Mouse (Mus musculus) kidney, embryonic 15.5 days (tissue): ENCODE measurements around the gene AC129217.1. TPM values are rescaled to one million over a fixed set of nuclear protein-coding genes. Genes with fewer than 3 reads are reported as not detected.

Source experiments
- ATAC-seq: fragments of 200-750 bp; cut with Nextera tagmentation; replicated peaks from 2 replicates; pipeline ENCODE4 v1.8.0; 2017; ENCODE audit warnings: moderate TSS enrichment; ENCODE audit not compliant: low FRiP score
- H3K27ac ChIP-seq: fragments of 300-500 bp; sonication (generic); 2 replicates; pipeline ENCODE4 v1.5.1; 2015; ENCODE audit warnings: mild to moderate bottlenecking, inconsistent platforms
- H3K27me3 ChIP-seq: fragments of 300-500 bp; sonication (generic); 2 replicates; pipeline ENCODE4 v1.6.1; 2015; ENCODE audit warnings: inconsistent platforms
- H3K36me3 ChIP-seq: fragments of 300-500 bp; sonication (generic); 2 replicates; pipeline ENCODE4 v1.6.1; 2015; ENCODE audit warnings: inconsistent platforms
- H3K4me1 ChIP-seq: fragments of 300-500 bp; sonication (generic); 2 replicates; pipeline ENCODE4 v1.6.1; 2015; ENCODE audit warnings: inconsistent platforms
- H3K4me2 ChIP-seq: fragments of 300-500 bp; sonication (generic); 2 replicates; pipeline ENCODE4 v1.6.1; 2015; ENCODE audit warnings: moderate library complexity, mild to moderate bottlenecking, inconsistent platforms
- H3K4me3 ChIP-seq: fragments of 300-500 bp; sonication (generic); replicated peaks from 2 replicates; pipeline ENCODE4 v1.5.1; 2015; ENCODE audit warnings: mild to moderate bottlenecking, inconsistent platforms
- H3K9ac ChIP-seq: fragments of 300-500 bp; sonication (generic); 2 replicates; pipeline ENCODE4 v1.6.1; 2015; ENCODE audit warnings: mild to moderate bottlenecking, inconsistent platforms
- H3K9me3 ChIP-seq: fragments of 300-500 bp; sonication (generic); replicated peaks from 2 replicates; pipeline ENCODE4 v1.6.1; 2016; ENCODE audit warnings: inconsistent platforms
- WGBS: fragments of 180-500 bp; shearing (Covaris S2); methylation state at CpG from one replicate; pipeline ENCODE4 v1.1.7; 2015; ENCODE audit warnings: mixed read lengths; 5-methylcytosine and 5-hydroxymethylcytosine counted together
- polyA plus RNA-seq: library from polyadenylated mRNA; unstranded; fragments of >200 nt; fragmentation: Nextera tagmentation; extraction: Ambion mirVana; gene quantifications from 2 replicates; pipeline ENCODE4 v1.2.1, GENCODE M21; 2015

The AC129217.1 gene
- polyA plus RNA-seq = not detected in 2 replicates

- no peak for ATAC-seq
- no peaks in the 10 kb centered on the region for H3K9me3 ChIP-seq
- H3K27me3 ChIP-seq = no peaks in the 10 kb centered on the region
- WGBS = 92% methylated on average over 8 of the region's 8 CpGs
- H3K27ac ChIP-seq = no peak within 1 kb of the TSS
- peaks cover 99% of the 10 kb centered on the region for H3K36me3 ChIP-seq
- H3K4me1 ChIP-seq = no peaks in the 10 kb centered on the region
- no peak within 1 kb of the TSS for H3K4me2 ChIP-seq
- H3K9ac ChIP-seq = no peak within 1 kb of the TSS
- H3K4me3 ChIP-seq = no peak within 1 kb of the TSS
These were observed at the start of gene AC129217.1 for GRCm38 (mm10) chr19:8829660-8830059. TSS of gene AC129217.1 (plus strand) at chr19:8829773.

- H3K27ac ChIP-seq = peak within 1 kb of the TSS; percentile 95
- under 1% methylated on average over 32 of the region's 32 CpGs for WGBS
- peak within 1 kb of the TSS; percentile 73 for H3K4me2 ChIP-seq
These were observed 43.4 kb upstream of the AC129217.1 start, which contains the start of gene Taf6l for GRCm38 (mm10) chr19:8786008-8786781. TSS of gene Taf6l (minus strand) at chr19:8786417.

GRCm38 (mm10) chr19:8788521-8788920 lies 41.1 kb upstream of the AC129217.1 start:
- Histone ChIP-seq H3K4me2 (no peak overlapping the region), H3K4me1 (peaks cover 13% of the 10 kb centered on the region), H3K27me3 (no peaks in the 10 kb centered on the region), H3K27ac (no peak overlapping the region), H3K4me3 (no peak overlapping the region), H3K9me3 (no peaks in the 10 kb centered on the region), H3K36me3 (peaks cover 36% of the 10 kb centered on the region), H3K9ac (no peak overlapping the region)
- no peak for ATAC-seq
- 24% methylated on average over 3 of the region's 3 CpGs for WGBS

More at GRCm38 (mm10) chr19:8786008-8786781, 43.4 kb upstream of the AC129217.1 start, which contains the start of gene Taf6l:
- peaks cover 13% of the 10 kb centered on the region for H3K4me1 ChIP-seq
- H3K4me3 ChIP-seq = peak within 1 kb of the TSS; percentile 73
- ATAC-seq = peak; percentile 99
- H3K27me3 ChIP-seq = no peaks in the 10 kb centered on the region
- H3K9ac ChIP-seq = peak within 1 kb of the TSS; percentile 66
- no peaks in the 10 kb centered on the region for H3K9me3 ChIP-seq
- peaks cover 39% of the 10 kb centered on the region for H3K36me3 ChIP-seq

DNA sequence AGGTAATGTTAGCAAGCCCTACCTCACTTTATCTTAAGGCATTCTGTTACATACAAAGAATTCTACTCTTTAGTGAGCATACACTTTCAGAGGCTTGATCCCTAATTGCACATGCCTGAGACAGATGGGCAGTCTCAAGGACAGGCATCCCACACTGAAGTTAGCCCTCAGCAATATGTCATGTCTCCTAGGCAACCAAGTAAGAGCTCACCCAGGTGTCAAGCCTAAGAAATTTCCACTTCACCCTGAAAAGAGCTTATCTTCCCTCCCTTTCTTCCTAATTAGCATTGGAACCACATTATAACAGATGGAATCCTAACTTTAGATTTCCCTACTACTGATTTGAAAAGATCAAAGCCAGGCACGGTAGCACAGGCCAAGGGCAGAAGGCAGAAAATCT lies 40.4 kb upstream of the AC129217.1 start:
- peaks cover 37% of the 10 kb centered on the region for H3K36me3 ChIP-seq
- H3K27ac ChIP-seq = no peak overlapping the region
- no peak overlapping the region for H3K4me2 ChIP-seq
- H3K9ac ChIP-seq = no peak overlapping the region
- WGBS = 52% methylated on average over 1 of the region's 1 CpGs
- H3K27me3 ChIP-seq = no peaks in the 10 kb centered on the region
- no peak for ATAC-seq
- H3K4me3 ChIP-seq = no peak overlapping the region
- H3K4me1 ChIP-seq = peaks cover 13% of the 10 kb centered on the region
- no peaks in the 10 kb centered on the region for H3K9me3 ChIP-seq

- no peak overlapping the region for H3K27ac ChIP-seq
- no peak overlapping the region for H3K9ac ChIP-seq
- H3K4me1 ChIP-seq = peaks cover 10% of the 10 kb centered on the region
- peaks cover 45% of the 10 kb centered on the region for H3K36me3 ChIP-seq
- H3K27me3 ChIP-seq = no peaks in the 10 kb centered on the region
- no peak overlapping the region for H3K4me2 ChIP-seq
- H3K4me3 ChIP-seq = no peak overlapping the region
- H3K9me3 ChIP-seq = no peaks in the 10 kb centered on the region
- ATAC-seq = no peak
- WGBS = 71% methylated on average over 7 of the region's 7 CpGs
These were observed 39.4 kb upstream of the AC129217.1 start for GRCm38 (mm10) chr19:8790171-8790570.

- Histone ChIP-seq H3K4me2 (peak within 1 kb of the TSS; percentile 81), H3K36me3 (peaks cover 33% of the 10 kb centered on the region), H3K4me3 (peak within 1 kb of the TSS; percentile 86), H3K27me3 (no peaks in the 10 kb centered on the region), H3K27ac (peak within 1 kb of the TSS; percentile 85), H3K4me1 (peaks cover 26% of the 10 kb centered on the region), H3K9me3 (no peaks in the 10 kb centered on the region), H3K9ac (peak within 1 kb of the TSS; percentile 85)
- ATAC-seq = peak; percentile 83
- WGBS = 1% methylated on average over 25 of the region's 25 CpGs
These were observed 31.2 kb upstream of the AC129217.1 start, which contains the start of gene Polr2g for GRCm38 (mm10) chr19:8798264-8798946. TSS of gene Polr2g (minus strand) at chr19:8798577.

DNA sequence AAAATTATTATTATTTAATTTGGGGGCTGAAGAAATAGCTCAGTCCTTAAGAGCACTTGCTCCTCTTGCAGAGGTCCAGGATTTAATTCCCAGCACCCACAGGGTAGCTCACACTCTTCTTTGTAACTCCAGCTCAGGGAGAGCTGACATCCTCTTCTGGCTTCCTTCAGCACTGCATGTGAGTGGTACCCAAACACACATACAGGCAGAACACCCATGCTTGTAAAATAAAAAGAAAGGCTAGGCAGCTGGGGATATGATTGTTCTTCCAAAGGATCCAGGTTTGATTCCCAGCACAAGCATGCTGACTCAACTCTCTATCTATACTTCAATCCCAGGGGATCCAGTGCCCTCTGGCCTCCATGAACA lies 30.6 kb upstream of the AC129217.1 start:
- Histone ChIP-seq H3K27me3 (no peaks in the 10 kb centered on the region), H3K27ac (peak overlapping the region; percentile 85; the same call in 1 of the 2 replicates), H3K9ac (peak overlapping the region; percentile 85; the same call in 1 of the 2 replicates), H3K9me3 (no peaks in the 10 kb centered on the region), H3K4me1 (peaks cover 31% of the 10 kb centered on the region), H3K36me3 (peaks cover 31% of the 10 kb centered on the region), H3K4me2 (peak overlapping the region; percentile 81), H3K4me3 (peak overlapping the region; percentile 86)
- ATAC-seq = no peak

DNA sequence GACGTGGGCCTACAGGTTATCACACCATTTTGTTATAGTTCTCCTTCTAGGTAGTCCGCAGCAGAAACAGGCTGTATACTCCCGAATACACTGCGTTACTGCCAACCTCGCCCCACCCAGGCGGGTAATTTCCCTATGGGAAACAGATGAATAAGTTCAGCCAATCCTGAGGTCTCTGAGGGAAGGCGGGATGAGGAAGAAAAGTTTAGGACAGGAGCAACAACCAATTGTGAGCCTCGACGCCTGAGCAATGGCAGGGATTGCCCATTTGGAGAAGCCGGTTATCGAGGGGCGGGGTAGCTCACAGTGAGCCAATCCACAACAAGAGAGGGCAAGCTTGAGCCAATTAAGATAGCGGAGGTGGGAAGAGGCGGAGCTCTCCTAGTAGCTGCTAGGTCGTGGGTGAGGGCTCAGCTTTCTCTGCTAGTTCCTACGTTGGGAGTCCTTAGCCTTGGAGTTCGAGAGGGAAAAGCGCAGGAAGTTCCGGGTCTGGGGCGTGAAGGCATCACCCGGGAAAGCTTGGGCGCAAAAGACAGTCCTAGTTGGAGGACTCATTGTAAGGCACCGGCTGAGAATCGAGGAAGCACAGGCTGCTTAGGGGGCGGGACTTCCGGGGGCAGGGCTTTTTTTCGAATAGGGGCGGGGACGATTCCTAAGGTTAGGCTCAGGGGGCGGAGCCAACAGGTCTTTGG lies 27.3 kb upstream of the AC129217.1 start, which contains the start of gene Zbtb3:
Gene Zbtb3, plus strand, starts transcription at position 426 of the 692 bp plus-strand sequence.
- Histone ChIP-seq H3K9me3 (no peaks in the 10 kb centered on the region), H3K4me1 (peaks cover 29% of the 10 kb centered on the region), H3K27ac (peak within 1 kb of the TSS; percentile 97), H3K36me3 (peaks cover 38% of the 10 kb centered on the region), H3K27me3 (no peaks in the 10 kb centered on the region), H3K9ac (peak within 1 kb of the TSS; percentile 60), H3K4me2 (peak within 1 kb of the TSS; percentile 76), H3K4me3 (peak within 1 kb of the TSS; percentile 79)
- peak; percentile 97 for ATAC-seq
- WGBS = under 1% methylated on average over 30 of the region's 30 CpGs

- peaks cover 48% of the 10 kb centered on the region for H3K36me3 ChIP-seq
- ATAC-seq = no peak
- no peak overlapping the region for H3K9ac ChIP-seq
- H3K4me1 ChIP-seq = peaks cover 23% of the 10 kb centered on the region
- H3K27ac ChIP-seq = peak overlapping the region; percentile 97
- H3K4me2 ChIP-seq = peak overlapping the region; percentile 76
- H3K4me3 ChIP-seq = peak overlapping the region; percentile 79
- WGBS = 87% methylated on average over 9 of the region's 9 CpGs
- no peaks in the 10 kb centered on the region for H3K9me3 ChIP-seq
- no peaks in the 10 kb centered on the region for H3K27me3 ChIP-seq
These were observed 26.3 kb upstream of the AC129217.1 start for GRCm38 (mm10) chr19:8803204-8803780.

DNA sequence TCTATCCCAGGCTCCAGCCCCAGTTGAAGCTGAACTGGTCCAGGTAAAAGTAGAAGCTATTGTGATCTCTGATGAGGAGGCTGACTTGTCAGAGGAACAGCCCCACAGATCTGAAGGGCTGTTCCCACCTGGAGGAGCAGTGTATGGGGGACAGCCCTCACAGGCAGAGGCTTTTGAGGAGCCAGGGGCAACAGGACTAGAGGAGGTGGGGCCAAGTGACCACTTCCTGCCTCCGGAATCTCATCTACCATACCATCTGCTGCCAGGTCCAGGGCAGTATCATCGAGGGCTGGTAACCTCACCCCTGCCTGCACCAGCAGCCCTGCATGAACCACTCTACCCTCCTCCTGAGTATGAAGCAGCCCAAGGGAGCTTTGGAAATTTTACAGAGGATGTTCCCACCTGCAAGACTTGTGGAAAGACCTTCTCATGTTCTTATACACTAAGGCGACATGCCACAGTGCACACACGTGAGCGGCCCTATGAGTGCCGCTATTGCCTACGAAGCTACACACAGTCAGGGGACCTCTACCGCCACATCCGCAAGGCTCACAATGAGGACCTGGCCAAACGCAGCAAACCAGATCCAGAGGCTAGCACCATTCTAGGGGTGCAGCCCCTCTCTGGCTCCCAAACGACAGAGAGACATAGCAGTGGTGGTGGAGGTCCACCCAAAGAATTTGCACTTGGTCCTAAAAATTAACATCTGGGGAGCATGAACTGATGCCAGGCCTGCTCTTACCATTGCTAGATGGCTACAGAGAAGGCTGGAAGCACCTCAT lies 25.5 kb upstream of the AC129217.1 start:
- Histone ChIP-seq H3K27me3 (no peaks in the 10 kb centered on the region), H3K27ac (no peak overlapping the region), H3K9ac (no peak overlapping the region), H3K9me3 (no peaks in the 10 kb centered on the region), H3K4me1 (peaks cover 23% of the 10 kb centered on the region), H3K4me3 (no peak overlapping the region), H3K4me2 (no peak overlapping the region), H3K36me3 (peaks cover 56% of the 10 kb centered on the region)
- ATAC-seq = no peak
- WGBS = 90% methylated on average over 11 of the region's 11 CpGs

DNA sequence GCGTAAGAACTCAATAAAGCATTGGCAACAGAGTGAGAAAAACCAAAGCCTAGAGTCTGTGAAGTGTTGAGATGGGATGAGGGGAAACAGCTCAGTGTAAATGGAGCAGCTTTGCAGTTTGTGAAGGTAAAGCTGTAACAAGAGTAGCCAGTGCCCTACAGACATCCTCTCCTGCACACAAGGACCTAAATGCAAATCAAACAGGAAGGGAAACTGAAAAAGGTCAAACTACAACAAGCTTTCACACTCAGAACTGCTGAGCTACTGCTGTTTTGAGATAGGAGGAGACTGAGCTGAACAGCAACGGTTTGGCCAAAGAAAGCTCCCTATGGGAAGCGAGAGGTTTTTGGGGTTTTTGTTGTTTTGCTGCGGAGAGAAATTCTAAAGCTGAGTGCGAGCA lies 22.8 kb upstream of the AC129217.1 start:
- no peak overlapping the region for H3K27ac ChIP-seq
- H3K9ac ChIP-seq = no peak overlapping the region
- H3K9me3 ChIP-seq = no peaks in the 10 kb centered on the region
- H3K4me3 ChIP-seq = no peak overlapping the region
- H3K36me3 ChIP-seq = peaks cover 78% of the 10 kb centered on the region
- ATAC-seq = no peak
- H3K4me1 ChIP-seq = peaks cover 20% of the 10 kb centered on the region
- H3K4me2 ChIP-seq = no peak overlapping the region
- H3K27me3 ChIP-seq = no peaks in the 10 kb centered on the region
- 95% methylated on average over 5 of the region's 5 CpGs for WGBS
